Mouse (Mus musculus) midbrain, embryonic 14.5 days (tissue): ENCODE measurements around the gene Gabrr2. TPM values are rescaled to one million over a fixed set of nuclear protein-coding genes. Genes with fewer than 3 reads are reported as not detected.

Experiments
- ATAC-seq: fragments of 200-750 bp; cut with Nextera tagmentation; 2 replicates; pipeline ENCODE4 v1.8.0; 2017; ENCODE audit warnings: moderate number of reproducible peaks, moderate library complexity; ENCODE audit not compliant: low FRiP score, low TSS enrichment
- DNase-seq: peaks from one replicate; pipeline ENCODE4 v3.0.0-alpha.2; 2015
- H3K27ac ChIP-seq: fragments of 300-500 bp; sonication (generic); replicated peaks from 2 replicates; pipeline ENCODE4 v1.5.1; 2014; ENCODE audit warnings: mild to moderate bottlenecking, low read depth, low read length, moderate library complexity
- H3K27me3 ChIP-seq: fragments of 300-500 bp; sonication (generic); 2 replicates; pipeline ENCODE4 v1.6.1; 2014; ENCODE audit warnings: low read length, control low read depth, mixed read lengths; ENCODE audit not compliant: control insufficient read depth, insufficient read depth
- H3K36me3 ChIP-seq: fragments of 300-500 bp; sonication (generic); 2 replicates; pipeline ENCODE4 v1.6.1; 2014; ENCODE audit warnings: low read length, control low read depth; ENCODE audit not compliant: control insufficient read depth, insufficient read depth
- H3K4me1 ChIP-seq: fragments of 300-500 bp; sonication (generic); 2 replicates; pipeline ENCODE4 v1.6.1; 2014; ENCODE audit warnings: mild to moderate bottlenecking, antibody characterized with exemption, low read length, control low read depth; ENCODE audit not compliant: control insufficient read depth, insufficient read depth
- H3K4me2 ChIP-seq: fragments of 300-500 bp; sonication (generic); 2 replicates; pipeline ENCODE4 v1.6.1; 2014; ENCODE audit warnings: mild to moderate bottlenecking, low read length, moderate library complexity
- H3K4me3 ChIP-seq: fragments of 300-500 bp; sonication (generic); replicated peaks from 2 replicates; pipeline ENCODE4 v1.5.1; 2014; ENCODE audit warnings: low read depth, low read length
- H3K9ac ChIP-seq: fragments of 300-500 bp; sonication (generic); replicated peaks from 2 replicates; pipeline ENCODE4 v1.6.1; 2014; ENCODE audit warnings: mild to moderate bottlenecking, low read length, moderate library complexity
- H3K9me3 ChIP-seq: fragments of 300-500 bp; sonication (generic); 2 replicates; pipeline ENCODE4 v1.6.1; 2016; ENCODE audit warnings: low read length, control low read depth, mixed read lengths; ENCODE audit not compliant: control insufficient read depth
- WGBS: fragments of 180-500 bp; shearing (Covaris S2); extraction: QIAGEN DNeasy Blood & Tissue Kit; methylation state at CpG from one replicate; pipeline ENCODE4 v1.1.7; 2014; 5-methylcytosine and 5-hydroxymethylcytosine counted together
- polyA plus RNA-seq: library from polyadenylated mRNA; unstranded; fragments of >200 nt; fragmentation: Nextera tagmentation; extraction: Ambion mirVana; gene quantifications from 2 replicates; pipeline ENCODE4 v1.2.1, GENCODE M21; 2014

Gabrr2 gene
- polyA plus RNA-seq, 1 experiment from 2014 or later, result 0.74 TPM

- Histone ChIP-seq H3K4me3 (no peak overlapping the region), H3K4me2 (no peak overlapping the region), H3K4me1 (no peaks in the 10 kb centered on the region), H3K9me3 (no peaks in the 10 kb centered on the region; the same call in 1 of the 2 replicates), H3K27ac (no peak overlapping the region), H3K9ac (no peak overlapping the region), H3K27me3 (no peaks in the 10 kb centered on the region), H3K36me3 (peaks cover 69% of the 10 kb centered on the region)
- WGBS, result 93% methylated on average over 4 of the region's 4 CpGs
- ATAC-seq, result no peak
- DNase-seq, result no peak
Measured at GRCm38 (mm10) chr4:33039826-33040225, 23.0 kb upstream of the Gabrr2 start.

- Histone ChIP-seq H3K27ac (no peak overlapping the region), H3K4me1 (no peaks in the 10 kb centered on the region), H3K4me3 (no peak overlapping the region), H3K4me2 (no peak overlapping the region), H3K36me3 (peaks cover 78% of the 10 kb centered on the region), H3K27me3 (no peaks in the 10 kb centered on the region), H3K9ac (no peak overlapping the region), H3K9me3 (no peaks in the 10 kb centered on the region)
- DNase-seq (no peak), ATAC-seq (no peak)
- 94% methylated on average over 11 of the region's 11 CpGs for WGBS
Measured at GRCm38 (mm10) chr4:33049601-33050000, 13.2 kb upstream of the Gabrr2 start.

GRCm38 (mm10) chr4:33052055-33052454 is 10.7 kb upstream of the Gabrr2 start:
- H3K27me3 ChIP-seq, result no peaks in the 10 kb centered on the region

GRCm38 (mm10) chr4:33052650-33053049 is 10.1 kb upstream of the Gabrr2 start:
- Histone ChIP-seq H3K4me3 (no peak overlapping the region), H3K9me3 (no peaks in the 10 kb centered on the region), H3K27me3 (no peaks in the 10 kb centered on the region), H3K36me3 (peaks cover 49% of the 10 kb centered on the region), H3K4me2 (no peak overlapping the region), H3K9ac (no peak overlapping the region), H3K4me1 (no peaks in the 10 kb centered on the region), H3K27ac (no peak overlapping the region)
- ATAC-seq (no peak), DNase-seq (no peak)
- WGBS, result 91% methylated on average over 5 of the region's 5 CpGs

More at GRCm38 (mm10) chr4:33052055-33052454, 10.7 kb upstream of the Gabrr2 start:
- no peaks in the 10 kb centered on the region for H3K4me1 ChIP-seq
- peaks cover 55% of the 10 kb centered on the region for H3K36me3 ChIP-seq
- no peak overlapping the region for H3K9ac ChIP-seq
- DNase-seq (no peak), ATAC-seq (no peak)
- 96% methylated on average over 3 of the region's 3 CpGs for WGBS
- no peak overlapping the region for H3K27ac ChIP-seq
- H3K4me3 ChIP-seq, result no peak overlapping the region
- no peaks in the 10 kb centered on the region for H3K9me3 ChIP-seq
- H3K4me2 ChIP-seq, result no peak overlapping the region

- Histone ChIP-seq H3K27me3 (no peaks in the 10 kb centered on the region), H3K9me3 (no peaks in the 10 kb centered on the region), H3K4me3 (no peak overlapping the region), H3K9ac (no peak overlapping the region), H3K4me2 (no peak overlapping the region), H3K36me3 (peaks cover 33% of the 10 kb centered on the region), H3K27ac (no peak overlapping the region), H3K4me1 (no peaks in the 10 kb centered on the region)
- DNase-seq, result no peak
- no peak for ATAC-seq
Measured at GRCm38 (mm10) chr4:33054426-33054825, 8.4 kb upstream of the Gabrr2 start.

- H3K4me2 ChIP-seq, result no peak overlapping the region
- H3K36me3 ChIP-seq, result peaks cover 21% of the 10 kb centered on the region
- H3K27me3 ChIP-seq, result no peaks in the 10 kb centered on the region
- no peaks in the 10 kb centered on the region for H3K4me1 ChIP-seq
- no peak overlapping the region for H3K4me3 ChIP-seq
- WGBS, result 81% methylated on average over 1 of the region's 1 CpGs
- ATAC-seq, result no peak
- H3K9me3 ChIP-seq, result no peaks in the 10 kb centered on the region
- no peak overlapping the region for H3K27ac ChIP-seq
- no peak overlapping the region for H3K9ac ChIP-seq
- no peak for DNase-seq
Measured at GRCm38 (mm10) chr4:33056317-33056716, 6.5 kb upstream of the Gabrr2 start.

- WGBS, result 87% methylated on average over 11 of the region's 11 CpGs
- no peaks in the 10 kb centered on the region for H3K27me3 ChIP-seq
- no peak overlapping the region for H3K4me3 ChIP-seq
- H3K9me3 ChIP-seq, result no peaks in the 10 kb centered on the region
- no peak for DNase-seq
- H3K9ac ChIP-seq, result no peak overlapping the region
- H3K36me3 ChIP-seq, result peaks cover 6% of the 10 kb centered on the region
- H3K4me2 ChIP-seq, result no peak overlapping the region
- H3K27ac ChIP-seq, result no peak overlapping the region
- H3K4me1 ChIP-seq, result no peaks in the 10 kb centered on the region
- ATAC-seq, result no peak
Measured at GRCm38 (mm10) chr4:33057890-33058687, 4.7 kb upstream of the Gabrr2 start.

- no peaks in the 10 kb centered on the region for H3K4me1 ChIP-seq
- 64% methylated on average over 7 of the region's 7 CpGs for WGBS
Measured at GRCm38 (mm10) chr4:33061158-33061557, 1.6 kb upstream of the Gabrr2 start.

GRCm38 (mm10) chr4:33064986-33065385 is 2.2 kb downstream of the Gabrr2 start:
- H3K4me1 ChIP-seq, result no peaks in the 10 kb centered on the region
- 78% methylated on average over 6 of the region's 6 CpGs for WGBS
- no peak overlapping the region for H3K4me3 ChIP-seq
- no peaks in the 10 kb centered on the region for H3K9me3 ChIP-seq
- no peaks in the 10 kb centered on the region for H3K36me3 ChIP-seq
- no peaks in the 10 kb centered on the region for H3K27me3 ChIP-seq
- no peak overlapping the region for H3K27ac ChIP-seq
- no peak overlapping the region for H3K9ac ChIP-seq
- DNase-seq, result no peak
- ATAC-seq, result no peak
- no peak overlapping the region for H3K4me2 ChIP-seq

More at GRCm38 (mm10) chr4:33061158-33061557, 1.6 kb upstream of the Gabrr2 start:
- H3K9ac ChIP-seq, result no peak overlapping the region
- H3K4me3 ChIP-seq, result no peak overlapping the region
- no peak overlapping the region for H3K27ac ChIP-seq
- no peaks in the 10 kb centered on the region for H3K9me3 ChIP-seq
- ATAC-seq (no peak), DNase-seq (no peak)
- H3K27me3 ChIP-seq, result no peaks in the 10 kb centered on the region
- H3K4me2 ChIP-seq, result no peak overlapping the region
- H3K36me3 ChIP-seq, result no peaks in the 10 kb centered on the region
